Mouse (Mus musculus) G1E (cell line): ENCODE results near the gene Gm1604a. TPM values are rescaled to one million over a fixed set of nuclear protein-coding genes. Genes with fewer than 3 reads are reported as not detected.
"Not testable (repeated sequence)": the region's sequence is repeated elsewhere in the genome, so short reads cannot be mapped to it uniquely, and the experiment has no call there.

Source experiments
- ATAC-seq: 2 replicates; pipeline ENCODE4 v1.8.0; 2016; ENCODE audit warnings: mild to moderate bottlenecking; ENCODE audit not compliant: insufficient number of reproducible peaks, poor library complexity, low FRiP score, severe bottlenecking; ENCODE audit errors: extremely low read depth
- DNase-seq: peaks from one replicate; pipeline ENCODE4 v3.0.0; 2012; ENCODE audit warnings: low spot score
- H3K27me3 ChIP-seq: 2 replicates; pipeline ENCODE4 v1.6.1; 2012; ENCODE audit warnings: mild to moderate bottlenecking, low read length, inconsistent platforms; ENCODE audit not compliant: insufficient read depth
- H3K36me3 ChIP-seq: replicated peaks from 2 replicates; pipeline ENCODE3; 2012; ENCODE audit warnings: mild to moderate bottlenecking, inconsistent platforms
- H3K4me1 ChIP-seq: 2 replicates; pipeline ENCODE4 v1.6.1; 2012; ENCODE audit warnings: low read depth, low read length, inconsistent platforms, mixed read lengths; ENCODE audit not compliant: insufficient read depth
- H3K4me3 ChIP-seq: 2 replicates; pipeline ENCODE4 v1.5.1; 2012; ENCODE audit warnings: low read depth, mild to moderate bottlenecking, inconsistent platforms, low read length, moderate library complexity, mixed read lengths
- H3K9me3 ChIP-seq: replicated peaks from 2 replicates; pipeline ENCODE4 v1.6.1; 2012; ENCODE audit warnings: inconsistent platforms
- polyA plus RNA-seq: library from polyadenylated mRNA; stranded (reverse); fragments of >175 nt; gene quantifications from 2 replicates; pipeline ENCODE4 v1.2.3, GENCODE M21; 2012
- total RNA-seq, 2 experiments: library from RNA; stranded (forward) in 1 of 2; stranded (reverse) in 1 of 2; fragments of 200-1000 nt in 1 of 2; fragments of >200 nt in 1 of 2; fragmentation: Nextera tagmentation in 1 of 2; gene quantifications; 2 replicates each; pipeline ENCODE4 v1.2.3; 2014 to 2017

Gene Gm1604a
- total RNA-seq (2014; fragmentation: Nextera tagmentation) (not detected in 2 replicates), total RNA-seq (2017) (not detected in 2 replicates), polyA plus RNA-seq (not detected in 2 replicates)

DNA sequence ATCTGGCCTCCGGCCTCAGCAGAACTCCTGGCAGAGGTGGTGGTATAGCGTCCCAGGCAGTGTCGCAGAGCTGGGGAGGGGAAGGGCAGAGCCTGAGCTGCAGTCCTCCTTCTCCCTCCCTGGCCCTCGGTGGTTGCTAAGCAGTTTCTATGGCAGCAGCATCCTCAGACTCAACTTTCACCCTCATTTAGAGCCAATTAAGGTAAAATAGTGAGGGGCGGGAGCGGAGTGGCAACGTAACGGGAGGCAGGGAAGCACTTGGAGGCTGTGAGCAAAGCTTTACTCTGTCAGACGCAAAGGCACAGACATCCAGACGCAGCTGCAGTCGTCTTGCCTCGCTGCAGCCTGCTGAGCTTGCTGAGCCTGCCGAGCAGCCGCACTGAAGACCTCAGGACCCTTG, at the start of gene Gm1604a:
Gene Gm1604a (plus strand): TSS at position 312 of the 400 bp plus-strand sequence.
- DNase-seq, H3K4me3 ChIP-seq, H3K9me3 ChIP-seq, H3K27me3 ChIP-seq, ATAC-seq, H3K36me3 ChIP-seq, H3K4me1 ChIP-seq: not testable (repeated sequence)

DNA sequence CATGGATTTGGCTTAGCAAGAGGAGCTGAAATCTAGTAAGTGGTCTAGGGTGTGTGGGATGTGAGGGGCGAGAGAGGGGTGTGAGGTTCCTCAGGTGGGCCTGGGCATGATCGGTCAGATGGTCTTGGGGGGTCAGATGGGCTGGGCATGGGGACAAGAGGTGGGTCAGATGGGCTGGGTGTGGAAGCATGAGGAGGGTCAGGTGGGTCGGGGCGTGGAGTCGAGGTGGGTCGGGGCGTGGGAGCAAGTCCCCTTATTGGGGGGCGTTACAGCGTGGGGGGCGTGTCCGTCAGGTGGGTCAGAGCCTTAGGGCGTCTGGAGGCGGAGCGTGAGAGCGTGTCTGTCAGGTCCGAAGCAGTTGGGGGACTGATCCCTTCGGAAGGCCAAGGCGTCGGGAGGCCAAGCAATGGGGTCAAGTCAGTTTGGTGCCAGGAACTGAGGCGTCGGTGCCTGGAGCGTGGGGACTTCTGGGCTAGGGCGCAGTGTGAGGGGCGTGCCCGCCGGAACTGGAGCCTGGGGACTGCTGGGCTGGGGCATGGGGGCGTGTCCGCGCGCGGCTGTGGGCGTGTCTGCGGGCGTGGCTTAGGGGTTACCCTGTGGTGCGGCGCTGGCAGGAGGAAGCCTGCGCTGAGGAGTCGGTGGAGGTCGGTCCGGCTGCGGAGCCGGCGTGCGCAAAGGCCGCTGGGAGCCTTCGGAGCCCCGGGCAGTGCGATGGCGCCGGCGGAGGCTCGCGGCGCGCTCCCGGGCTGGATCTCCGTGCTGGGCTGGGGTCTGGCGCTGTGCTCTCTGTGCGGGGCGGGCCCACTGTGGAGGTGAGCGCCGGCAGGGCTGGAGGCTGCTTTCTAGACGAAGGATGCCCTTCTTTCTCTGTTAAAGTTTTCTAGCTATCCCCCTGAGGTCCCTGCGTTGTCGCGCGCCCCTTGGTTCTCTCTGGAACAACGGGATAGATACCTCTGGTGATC, 46.8 kb upstream of the Gm1604a start, which contains the start of gene Gm49721:
Gene Gm49721 (plus strand): TSS at position 618 of the 962 bp plus-strand sequence.
- H3K27me3 ChIP-seq, H3K9me3 ChIP-seq, H3K36me3 ChIP-seq, H3K4me1 ChIP-seq: not testable (repeated sequence)
- peak; percentile 1 for DNase-seq
- ATAC-seq = peak; percentile 88
- H3K4me3 ChIP-seq = peak within 1 kb of the TSS; percentile 70

DNA sequence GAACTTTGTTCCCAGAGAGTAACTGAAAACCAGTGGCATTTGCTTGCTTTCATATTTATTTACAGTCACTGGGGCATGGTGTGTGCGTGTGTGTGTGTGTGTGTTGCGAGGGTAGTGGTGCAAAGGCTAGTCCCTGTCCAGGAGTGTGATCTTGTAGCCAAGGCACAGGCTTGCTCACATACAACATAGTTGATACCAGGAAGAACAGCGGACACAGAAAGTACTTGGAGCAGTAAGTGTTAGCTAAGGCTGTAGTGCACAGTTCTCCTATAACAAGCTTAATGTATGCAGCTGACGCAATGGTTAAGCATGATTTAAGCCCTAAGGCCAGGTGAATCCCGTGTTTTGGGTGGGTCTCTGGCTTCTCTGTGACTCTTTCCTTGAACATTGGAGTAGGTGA, 46.0 kb upstream of the Gm1604a start:
- H3K27me3 ChIP-seq, H3K36me3 ChIP-seq, DNase-seq, H3K4me1 ChIP-seq, H3K9me3 ChIP-seq: not testable (repeated sequence)
- H3K4me3 ChIP-seq = peak overlapping the region; percentile 70
- ATAC-seq = peak; percentile 18; the same call in 1 of the 2 replicates

DNA sequence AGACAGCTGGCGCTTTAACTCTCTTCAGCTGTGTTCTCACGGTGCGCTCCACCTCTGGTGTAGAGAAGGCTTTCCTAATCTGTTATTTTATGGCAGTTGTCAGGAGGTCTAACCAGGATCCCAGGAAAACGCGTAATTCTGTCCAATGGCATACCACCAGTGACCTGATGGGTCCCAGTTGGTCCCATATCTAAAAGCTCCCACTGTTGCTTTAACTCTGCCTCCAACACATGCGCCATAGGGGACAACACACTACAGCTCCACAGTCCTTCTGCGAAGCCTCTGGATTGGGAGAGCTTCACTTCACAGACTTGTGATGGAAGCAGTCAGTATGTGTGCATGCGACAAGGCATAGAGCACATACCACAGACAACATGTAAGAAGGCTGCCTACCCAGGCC, 45.2 kb upstream of the Gm1604a start:
- not testable (repeated sequence) for H3K9me3 ChIP-seq, H3K4me3 ChIP-seq, DNase-seq, H3K36me3 ChIP-seq, H3K4me1 ChIP-seq, H3K27me3 ChIP-seq, ATAC-seq

DNA sequence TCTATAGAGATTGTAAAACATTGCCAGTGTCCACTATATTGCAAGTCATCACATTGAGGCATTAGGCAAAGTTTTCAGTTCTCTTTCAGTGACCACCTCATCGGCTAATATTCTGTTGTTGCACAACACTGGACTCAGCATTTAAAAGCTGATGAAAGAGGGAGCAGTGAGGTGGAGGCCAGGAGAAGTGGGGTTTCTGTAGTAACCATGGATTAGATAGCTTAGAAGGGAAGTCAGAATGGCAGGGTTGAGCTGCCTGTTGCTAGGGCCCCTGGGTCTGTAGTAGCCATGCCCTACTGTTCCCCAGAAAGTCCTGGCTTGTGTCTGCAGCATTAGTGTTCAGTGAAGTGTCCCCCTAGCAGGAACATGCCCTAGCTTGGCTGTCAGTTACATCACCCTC, 39.2 kb upstream of the Gm1604a start:
- H3K4me1 ChIP-seq, H3K4me3 ChIP-seq, DNase-seq, H3K36me3 ChIP-seq, H3K27me3 ChIP-seq, H3K9me3 ChIP-seq, ATAC-seq: not testable (repeated sequence)

DNA sequence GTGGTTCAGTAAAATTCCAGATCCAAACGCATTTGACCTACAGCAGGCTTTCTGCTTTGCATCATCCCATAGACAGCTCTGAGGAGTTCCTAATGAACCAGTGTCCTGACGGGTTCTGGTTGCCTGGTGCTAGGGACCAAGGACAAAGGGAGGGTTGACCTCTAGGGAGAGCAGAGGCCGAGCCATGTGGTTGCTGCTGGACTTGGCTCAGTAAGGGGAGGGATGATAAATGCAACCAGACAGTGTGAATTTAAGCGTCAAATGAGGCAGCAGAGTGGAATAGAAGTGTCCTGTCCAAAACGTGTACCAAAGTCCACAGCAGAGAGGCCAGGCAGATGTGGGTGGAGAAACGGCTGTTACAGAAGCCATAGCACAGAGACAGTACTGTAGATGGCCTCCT, 29.9 kb upstream of the Gm1604a start:
- not testable (repeated sequence) for DNase-seq, H3K4me3 ChIP-seq, ATAC-seq, H3K36me3 ChIP-seq, H3K27me3 ChIP-seq, H3K9me3 ChIP-seq, H3K4me1 ChIP-seq

DNA sequence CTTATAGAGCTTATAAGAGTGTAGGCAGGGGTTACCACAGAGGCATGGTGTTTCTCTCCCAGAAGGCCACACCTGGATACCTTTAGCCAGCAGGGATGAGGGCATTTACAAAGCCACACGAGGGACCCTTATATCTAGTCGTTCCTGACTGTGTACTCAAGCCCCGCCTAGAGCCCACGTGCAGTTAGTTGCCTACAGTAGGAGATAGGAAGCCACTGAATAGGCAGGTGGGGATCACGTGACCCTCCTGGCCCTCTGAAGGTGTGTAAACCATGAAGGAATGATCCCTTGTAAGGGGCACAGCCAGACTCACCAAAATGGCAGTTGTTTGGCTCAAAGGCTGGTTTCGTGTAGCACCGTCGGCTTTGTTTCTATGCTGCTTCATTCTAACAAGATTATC, 28.5 kb upstream of the Gm1604a start:
- H3K4me3 ChIP-seq, H3K27me3 ChIP-seq: not testable (repeated sequence)

DNA sequence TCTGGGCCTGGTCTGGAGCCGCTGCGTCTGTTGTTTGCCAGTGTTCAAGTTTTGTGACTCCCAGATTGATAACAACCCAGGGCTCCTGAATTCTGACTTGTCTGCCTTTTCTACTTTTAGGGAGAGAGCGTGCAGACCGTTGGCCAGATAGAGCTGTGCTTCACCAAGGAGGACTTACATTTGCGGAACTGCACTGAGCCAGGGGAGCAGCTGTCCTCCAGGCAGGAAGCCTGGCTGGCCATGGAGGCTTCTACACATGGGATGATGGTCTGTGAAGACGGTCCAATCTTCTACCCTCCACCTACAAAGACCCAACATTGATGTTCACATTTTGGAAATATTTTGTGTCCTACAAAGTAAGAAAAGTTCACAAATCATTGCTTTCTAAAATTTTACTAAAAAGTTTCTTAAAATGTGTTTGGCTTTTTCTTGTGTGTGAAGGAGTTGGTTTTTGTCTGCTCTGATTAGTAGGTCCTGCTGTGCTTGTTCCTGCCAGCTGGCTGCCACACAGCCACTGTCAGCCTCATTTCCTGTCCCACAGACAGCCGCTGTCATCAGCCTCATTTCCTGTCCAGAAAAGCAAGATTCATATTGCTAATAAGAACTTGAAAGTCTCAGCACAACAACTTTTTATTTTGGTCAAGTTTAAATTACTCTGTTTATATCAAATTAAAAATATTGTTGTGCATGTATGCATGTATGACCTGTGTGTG, 27.4 kb upstream of the Gm1604a start:
- not testable (repeated sequence) for H3K9me3 ChIP-seq, DNase-seq, H3K36me3 ChIP-seq, ATAC-seq, H3K27me3 ChIP-seq, H3K4me3 ChIP-seq, H3K4me1 ChIP-seq

More for the DNA sequence above, 28.5 kb upstream of the Gm1604a start:
- not testable (repeated sequence) for H3K36me3 ChIP-seq, DNase-seq, H3K4me1 ChIP-seq, H3K9me3 ChIP-seq, ATAC-seq

DNA sequence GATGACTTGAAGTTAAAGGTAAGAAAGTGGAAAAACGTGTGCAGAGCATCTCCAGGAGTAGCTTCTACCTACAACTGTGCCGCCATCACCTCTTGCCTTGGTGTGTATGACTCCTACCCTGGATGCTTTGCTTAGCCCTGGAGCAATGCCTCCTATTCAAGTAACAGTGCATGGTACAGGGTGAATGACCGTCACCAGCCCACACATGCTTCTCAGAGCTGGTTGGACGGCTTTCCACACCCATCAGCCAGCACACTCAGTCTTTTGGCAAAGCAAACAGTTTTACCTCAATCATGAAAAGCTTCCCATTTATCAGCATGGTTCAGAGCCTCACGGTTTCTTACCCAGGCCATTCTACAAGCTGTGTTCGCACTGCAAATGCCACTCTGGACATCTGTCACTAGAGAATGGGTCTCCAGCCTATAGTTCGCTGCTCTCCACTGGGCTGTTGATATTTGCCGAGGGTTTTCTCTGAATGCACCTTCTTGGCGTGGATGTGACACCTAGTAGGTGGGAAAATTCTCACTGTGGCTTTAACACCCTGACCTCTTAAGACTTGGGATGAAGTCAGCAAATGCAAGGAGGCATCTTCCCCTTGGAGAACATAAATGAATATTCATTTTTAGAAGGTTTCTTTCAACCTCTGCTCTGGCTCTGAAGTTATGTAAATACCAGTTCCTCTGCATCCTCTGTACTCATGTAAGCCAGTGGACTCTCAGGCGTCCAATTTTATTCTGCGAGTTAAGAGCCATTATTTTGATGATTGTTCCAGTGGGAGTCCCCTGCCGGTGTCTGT, 23.4 kb upstream of the Gm1604a start:
- not testable (repeated sequence) for H3K27me3 ChIP-seq, H3K9me3 ChIP-seq, H3K36me3 ChIP-seq, H3K4me1 ChIP-seq, H3K4me3 ChIP-seq, DNase-seq, ATAC-seq

DNA sequence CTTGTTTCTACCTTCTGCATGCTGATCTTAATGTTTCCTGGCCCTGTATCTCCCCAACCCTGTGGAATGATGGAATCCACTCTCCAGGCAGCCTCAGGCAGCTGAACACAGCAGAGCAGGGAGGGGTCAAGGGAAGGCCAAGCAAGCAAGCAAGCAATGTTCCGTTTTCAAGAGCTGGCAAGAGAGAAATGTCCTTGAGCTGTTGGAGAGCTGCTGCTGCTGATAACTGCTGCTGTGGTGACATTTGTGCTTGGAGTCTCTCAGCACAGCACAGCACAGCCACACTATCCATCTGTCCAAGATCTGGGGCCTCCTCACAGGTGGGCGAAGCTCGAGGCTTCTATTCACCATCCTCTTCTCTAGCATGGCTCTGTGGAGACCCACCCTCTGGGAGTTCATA, 22.0 kb upstream of the Gm1604a start:
- H3K4me1 ChIP-seq, DNase-seq, H3K36me3 ChIP-seq, ATAC-seq, H3K27me3 ChIP-seq, H3K4me3 ChIP-seq, H3K9me3 ChIP-seq: not testable (repeated sequence)

DNA sequence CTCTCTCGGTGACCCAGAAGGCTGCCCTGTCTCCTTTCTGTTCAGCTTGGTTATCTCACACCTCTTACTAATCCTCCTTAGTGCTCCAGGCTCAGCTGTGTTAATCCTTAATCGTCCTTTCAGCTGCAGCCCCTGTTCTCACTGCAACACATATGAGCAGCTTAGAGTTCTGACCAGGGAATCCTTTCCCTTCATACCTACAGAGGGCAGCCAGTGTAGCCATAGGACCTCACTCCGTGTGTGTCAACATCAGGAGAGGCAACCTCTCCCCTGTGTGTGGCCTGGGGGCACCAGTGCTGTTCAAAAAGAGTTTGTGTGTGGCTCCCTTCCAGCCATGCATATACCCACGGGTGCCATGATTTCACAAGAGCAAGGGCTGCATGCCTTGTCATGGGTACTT, 19.7 kb upstream of the Gm1604a start:
- not testable (repeated sequence) for DNase-seq, H3K36me3 ChIP-seq, H3K27me3 ChIP-seq, ATAC-seq, H3K4me1 ChIP-seq, H3K9me3 ChIP-seq, H3K4me3 ChIP-seq
